ENCODE assay signal across 10 mouse cellular contexts in the genomic region with DNA sequence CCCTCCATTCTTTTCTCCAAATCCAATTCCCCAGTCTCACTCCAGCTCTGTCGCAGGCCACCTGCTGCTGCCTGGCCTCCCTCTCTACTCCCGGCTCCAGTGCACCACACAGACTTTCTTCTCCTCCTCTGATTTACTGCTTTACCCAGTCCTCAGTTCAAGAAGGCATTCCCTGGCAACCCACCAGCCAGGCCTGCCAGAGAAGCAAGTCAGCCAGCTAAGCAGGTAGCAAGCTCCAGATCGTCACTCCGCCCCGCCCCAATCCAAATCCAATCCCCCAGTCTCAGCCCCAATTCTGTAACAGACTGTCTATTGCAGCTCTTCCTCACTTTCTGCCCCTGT. TPM values are rescaled to one million over a fixed set of nuclear protein-coding genes. Genes with fewer than 3 reads are reported as not detected.
DNase-seq lines count a peak whose midpoint lies in the region; TF ChIP-seq lines count a peak whose summit lies in the region.
"Had no signal": no experiment of that assay in that cellular context is flagged by ENCODE, and none has a peak within 500 bp of the region (broad histone marks: within the 10 kb centered on the region; RNA-seq: fewer than 3 reads in every experiment).

No protein-coding gene starts in this region.

- WGBS in embryonic facial prominence, embryonic 10.5 days: 72% methylated on average over 5 of the region's 5 CpGs
- 78% methylated on average over 5 of the region's 5 CpGs for WGBS in heart, embryonic 10.5 days

- TF ChIP-seq CTCF in gastrocnemius, adult 2 months (IDR thresholded peaks at IDR 0.05): no peak

- no peaks in the 10 kb centered on the region for H3K27me3 ChIP-seq in embryonic facial prominence, embryonic 10.5 days (replicated peaks; ENCODE audit: low read depth, poor library complexity, severe bottlenecking)
- H3K27me3 ChIP-seq in heart, embryonic 10.5 days (ENCODE audit: insufficient read depth, poor library complexity, severe bottlenecking): no peaks in the 10 kb centered on the region
- H3K27me3 ChIP-seq: Patski had no signal

- peak overlapping the region; percentile 46 for H3K4me3 ChIP-seq in gastrocnemius, adult 2 months
- no peak overlapping the region for H3K4me3 ChIP-seq in embryonic facial prominence, embryonic 10.5 days
- no peak overlapping the region for H3K4me3 ChIP-seq in heart, embryonic 10.5 days
- H3K4me3 ChIP-seq: left cerebral cortex, adult 2 months had no signal

- H3K36me3 ChIP-seq in embryonic facial prominence, embryonic 10.5 days (replicated peaks): no peaks in the 10 kb centered on the region
- H3K36me3 ChIP-seq in heart, embryonic 10.5 days: no peaks in the 10 kb centered on the region

- H3K9me3 ChIP-seq in embryonic facial prominence, embryonic 10.5 days: no peaks in the 10 kb centered on the region
- no peaks in the 10 kb centered on the region for H3K9me3 ChIP-seq in heart, embryonic 10.5 days

- intact Hi-C loops in gastrocnemius, adult 2 months (cut with DNase I): no loop called here

- H3K4me1 ChIP-seq in embryonic facial prominence, embryonic 10.5 days: no peaks in the 10 kb centered on the region
- no peaks in the 10 kb centered on the region for H3K4me1 ChIP-seq in heart, embryonic 10.5 days

- H3K27ac ChIP-seq in gastrocnemius, adult 2 months: no peak overlapping the region
- no peak overlapping the region for H3K27ac ChIP-seq in embryonic facial prominence, embryonic 10.5 days (replicated peaks)
- no peak overlapping the region for H3K27ac ChIP-seq in heart, embryonic 10.5 days

- peak; percentile 57 for DNase-seq in gastrocnemius, adult 2 months
- no peak for DNase-seq in gastrocnemius, postnatal 4 days (ENCODE audit: low spot score in 2 of 2)
- peak; percentile 25 for DNase-seq in adrenal gland, postnatal 25 days
- peak; percentile 54 for DNase-seq in cerebellum, adult 9-10 months
- DNase-seq in kidney, adult 9 months: peak; percentile 38
- no peak for DNase-seq in embryonic facial prominence, embryonic 10.5 days (ENCODE audit: low spot score)
- no peak for DNase-seq in T-cell, adult 2 months (ENCODE audit: low spot score)
- DNase-seq in heart, embryonic 10.5 days (ENCODE audit: low spot score): no peak

RNA-seq across cellular contexts. Expression of a gene that starts 23.2 kb away (rescaled TPM):
- total RNA-seq in gastrocnemius, adult 2 months (2021): 100 to 1,000 TPM; 110 to 120 TPM
- 10 to 100 TPM; 65.0 to 68.3 TPM for total RNA-seq in gastrocnemius, postnatal 4 days (2021)
- total RNA-seq in adrenal gland, postnatal 25 days (2021): 103 and 117 TPM in 2 replicates
- polyA plus RNA-seq in embryonic facial prominence, embryonic 10.5 days (2016; fragmentation: Nextera tagmentation; extraction: Ambion mirVana): 61.4 and 62.2 TPM in 2 replicates
- 62.6 and 65.8 TPM in 2 replicates for polyA plus RNA-seq in heart, embryonic 10.5 days (2016; fragmentation: Nextera tagmentation; extraction: Ambion mirVana)

Comparison
In these comparisons a context has a peak if more than half of its experiments do, and no peak if none do; other contexts are left out.
1. DNase-seq: peak in gastrocnemius, adult 2 months (single experiment), adrenal gland, postnatal 25 days (single experiment), cerebellum, adult 9-10 months (single experiment) and kidney, adult 9 months (single experiment); none in gastrocnemius, postnatal 4 days (0 of 2), embryonic facial prominence, embryonic 10.5 days (single experiment), T-cell, adult 2 months (single experiment) and heart, embryonic 10.5 days (single experiment).